Mouse (Mus musculus) granulocyte monocyte progenitor cell, adult 5-6 weeks (primary cell): Measurements from ENCODE around the gene 1700034J05Rik. TPM values are rescaled to one million over a fixed set of nuclear protein-coding genes. Genes with fewer than 3 reads are reported as not detected.

ENCODE experiments used
- total RNA-seq, 2 experiments: library from RNA; stranded (forward) in 1 of 2; stranded (reverse) in 1 of 2; fragments of 200-712, 200-1000 nt in 1 of 2; fragments of >200 nt in 1 of 2; fragmentation: Nextera tagmentation in 1 of 2; gene quantifications; 2 replicates each; pipeline ENCODE4 v1.2.3; 2014 to 2017

1700034J05Rik gene
- total RNA-seq, 2 experiments from 2014 or later, result not detected

Other genes starting within 250 kb of the 1700034J05Rik start
- gene Stk38l, start 229.4 kb downstream of the 1700034J05Rik start, total RNA-seq (2014; fragmentation: Nextera tagmentation), result 1.9 and 5.9 TPM in 2 replicates
- gene Stk38l, start 229.4 kb downstream of the 1700034J05Rik start, total RNA-seq (2017), result 1.2 and 6.1 TPM in 2 replicates
- gene Arntl2, start 158.4 kb downstream of the 1700034J05Rik start, total RNA-seq (2014; fragmentation: Nextera tagmentation), result not detected in 2 replicates
- not detected in 2 replicates for gene Arntl2, start 158.4 kb downstream of the 1700034J05Rik start, total RNA-seq (2017)
- gene Smco2, start 104.3 kb downstream of the 1700034J05Rik start, total RNA-seq (2014; fragmentation: Nextera tagmentation), result not detected in 2 replicates
- gene Smco2, start 104.3 kb downstream of the 1700034J05Rik start, total RNA-seq (2017), result not detected in 2 replicates
- gene Ppfibp1, start 65.9 kb downstream of the 1700034J05Rik start, total RNA-seq (2014; fragmentation: Nextera tagmentation), result 10.4 and 21.0 TPM in 2 replicates
- 11.1 and 18.4 TPM in 2 replicates for gene Ppfibp1, start 65.9 kb downstream of the 1700034J05Rik start, total RNA-seq (2017)
- gene Rep15, start 78.2 kb upstream of the 1700034J05Rik start, total RNA-seq (2014; fragmentation: Nextera tagmentation), result 0.75 and 1.3 TPM in 2 replicates
- gene Rep15, start 78.2 kb upstream of the 1700034J05Rik start, total RNA-seq (2017), result not detected in 2 replicates
- 86.0 and 145 TPM in 2 replicates for gene Mrps35, start 88.3 kb upstream of the 1700034J05Rik start, total RNA-seq (2014; fragmentation: Nextera tagmentation)
- 80.5 and 86.9 TPM in 2 replicates for gene Mrps35, start 88.3 kb upstream of the 1700034J05Rik start, total RNA-seq (2017)
- not detected in 2 replicates for gene Mansc4, start 132.6 kb upstream of the 1700034J05Rik start, total RNA-seq (2014; fragmentation: Nextera tagmentation)
- gene Mansc4, start 132.6 kb upstream of the 1700034J05Rik start, total RNA-seq (2017), result not detected in 2 replicates
- 6.5 and 14.0 TPM in 2 replicates for gene Klhl42, start 137.0 kb upstream of the 1700034J05Rik start, total RNA-seq (2014; fragmentation: Nextera tagmentation)
- gene Klhl42, start 137.0 kb upstream of the 1700034J05Rik start, total RNA-seq (2017), result 5.9 and 7.7 TPM in 2 replicates